Mouse (Mus musculus) ES-Bruce4 (cell line): ENCODE results near the gene Gm12258.
"Not testable (repeated sequence)": the region's sequence is repeated elsewhere in the genome, so short reads cannot be mapped to it uniquely, and the experiment has no call there.

ENCODE experiments used
- CTCF ChIP-seq: IDR thresholded peaks from one replicate; pipeline ENCODE4 v1.8.1; 2011; ENCODE audit warnings: low read depth, low read length
- EP300 ChIP-seq: IDR thresholded peaks from 2 replicates; pipeline ENCODE4 v1.6.1; 2011; ENCODE audit warnings: low read depth, low read length; ENCODE audit not compliant: insufficient read depth
- POLR2A ChIP-seq: IDR thresholded peaks from one replicate; pipeline ENCODE4 v1.8.1; 2011; ENCODE audit warnings: low read length; ENCODE audit not compliant: insufficient read depth

GRCm38 (mm10) chr11:58838951-58839350, 8.0 kb upstream of the Gm12258 start, which contains the start of gene Olfr311:
- TF ChIP-seq CTCF, POLR2A, EP300: not testable (repeated sequence)
